Comparison of ENCODE assay signal across 13 mouse cellular contexts in the genomic region with DNA sequence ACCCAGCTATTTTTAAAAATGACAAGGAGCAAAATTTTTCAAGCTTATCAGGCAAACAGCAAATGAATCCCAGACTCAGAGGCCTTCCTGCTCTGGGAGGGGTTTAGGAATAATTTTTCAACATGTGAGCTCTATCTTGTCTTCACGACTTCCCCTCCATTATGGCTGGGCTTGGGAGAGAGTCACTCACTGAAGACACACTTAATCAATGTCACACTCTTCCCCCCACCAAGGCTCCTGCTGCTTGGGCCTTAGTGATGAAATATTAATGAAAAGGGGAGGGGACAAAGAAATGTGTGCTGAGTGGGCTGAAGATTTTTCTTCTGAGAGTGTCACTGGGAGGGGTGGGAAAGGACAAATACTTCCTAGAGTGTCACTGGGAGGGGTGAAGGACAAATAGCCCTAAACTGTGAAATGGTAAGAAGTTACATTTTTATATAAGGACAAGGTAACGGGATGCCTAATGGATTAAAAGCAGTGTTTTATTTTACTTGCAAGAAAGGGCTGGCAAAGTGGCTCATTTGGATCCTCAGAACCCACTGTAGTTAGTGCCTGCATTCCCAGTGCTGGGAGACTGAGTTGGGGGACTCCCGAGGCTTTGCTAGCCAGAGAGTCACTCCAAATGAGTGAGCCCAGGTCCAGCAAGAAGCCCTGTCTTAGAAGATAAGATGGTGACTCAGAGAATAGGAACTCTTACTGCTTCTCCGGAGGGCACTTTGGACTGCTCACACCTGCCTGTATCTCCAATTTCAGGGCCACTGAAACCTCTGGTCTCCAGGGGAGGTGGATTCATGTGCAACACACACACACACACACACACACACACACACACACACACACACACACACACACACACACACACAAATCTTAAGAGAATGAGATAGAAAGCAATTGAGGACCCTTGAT.
A peak's percentile ranks its signal among the peaks of the same experiment; 100 is the strongest.
DNase-seq lines count a peak whose midpoint lies in the region; ATAC-seq and TF ChIP-seq lines count a peak whose summit lies in the region.
"Had no signal": no experiment of that assay in that cellular context is flagged by ENCODE, and none has a peak within 500 bp of the region (broad histone marks: within the 10 kb centered on the region; RNA-seq: fewer than 3 reads in every experiment).

No protein-coding gene starts in this region.

- 30% methylated on average over 4 of the region's 4 CpGs for WGBS in lung, postnatal 0 days
- WGBS in hindbrain, embryonic 11.5 days: 29% methylated on average over 4 of the region's 4 CpGs
- 16% methylated on average over 4 of the region's 4 CpGs for WGBS in midbrain, embryonic 13.5 days

- TF ChIP-seq EP300 in lung, postnatal 0 days (IDR thresholded peaks at IDR 0.05): no peak

- no peak for ATAC-seq in lung, postnatal 0 days
- peak; percentile 74 for ATAC-seq in hindbrain, embryonic 11.5 days (ENCODE audit: low FRiP score)
- peak; percentile 65 for ATAC-seq in midbrain, embryonic 13.5 days
- ATAC-seq in cerebellum, adult (ENCODE audit: insufficient number of reproducible peaks, low FRiP score, low TSS enrichment): no peak
- ATAC-seq in CD4-positive, CD25-positive, alpha-beta regulatory T cell, adult 4 months: no peak

- H3K4me3 ChIP-seq in lung, postnatal 0 days (ENCODE audit: low read depth, low read length): no peak overlapping the region
- H3K4me3 ChIP-seq in hindbrain, embryonic 11.5 days (ENCODE audit: low read depth, low read length): no peak overlapping the region
- no peak overlapping the region for H3K4me3 ChIP-seq in midbrain, embryonic 13.5 days (replicated peaks)

- no peaks in the 10 kb centered on the region for H3K4me1 ChIP-seq in lung, postnatal 0 days (ENCODE audit: insufficient read depth, low read depth, low read length)
- H3K4me1 ChIP-seq in hindbrain, embryonic 11.5 days (replicated peaks; ENCODE audit: control insufficient read depth, insufficient read depth, low read length): peaks cover 9% of the 10 kb centered on the region
- H3K4me1 ChIP-seq in midbrain, embryonic 13.5 days (replicated peaks): peaks cover 53% of the 10 kb centered on the region

- no peaks in the 10 kb centered on the region for H3K36me3 ChIP-seq in lung, postnatal 0 days (ENCODE audit: insufficient read depth, low read length)
- H3K36me3 ChIP-seq in hindbrain, embryonic 11.5 days (ENCODE audit: control insufficient read depth, insufficient read depth, low read length): no peaks in the 10 kb centered on the region
- H3K36me3 ChIP-seq in midbrain, embryonic 13.5 days: no peaks in the 10 kb centered on the region
- H3K36me3 ChIP-seq: embryonic facial prominence, embryonic 15.5 days had no signal

- H3K9ac ChIP-seq in lung, postnatal 0 days (replicated peaks; ENCODE audit: low read depth): no peak overlapping the region
- 0 out of 2 replicates have a peak overlapping the region, but pooled peaks have one; percentile 19 for H3K9ac ChIP-seq in hindbrain, embryonic 11.5 days (ENCODE audit: low read depth, low read length)
- peak overlapping the region; percentile 36; the same call in 1 of the 2 replicates for H3K9ac ChIP-seq in midbrain, embryonic 13.5 days (replicated peaks)
- H3K9ac ChIP-seq: embryonic facial prominence, embryonic 15.5 days had no signal

- no peaks in the 10 kb centered on the region for H3K9me3 ChIP-seq in lung, postnatal 0 days (ENCODE audit: low read length)
- H3K9me3 ChIP-seq in hindbrain, embryonic 11.5 days (ENCODE audit: control insufficient read depth, low read length): no peaks in the 10 kb centered on the region
- H3K9me3 ChIP-seq in midbrain, embryonic 13.5 days: no peaks in the 10 kb centered on the region
- H3K9me3 ChIP-seq: embryonic facial prominence, embryonic 15.5 days had no signal

- H3K27me3 ChIP-seq in lung, postnatal 0 days (replicated peaks; ENCODE audit: insufficient read depth, low read length): no peaks in the 10 kb centered on the region
- H3K27me3 ChIP-seq in hindbrain, embryonic 11.5 days (ENCODE audit: control insufficient read depth, insufficient read depth, low read length): no peaks in the 10 kb centered on the region
- H3K27me3 ChIP-seq in midbrain, embryonic 13.5 days: no peaks in the 10 kb centered on the region
- H3K27me3 ChIP-seq: embryonic facial prominence, embryonic 15.5 days had no signal

- no peak overlapping the region for H3K27ac ChIP-seq in lung, postnatal 0 days (ENCODE audit: low read length)
- H3K27ac ChIP-seq in hindbrain, embryonic 11.5 days (ENCODE audit: low read depth, low read length): peak overlapping the region; percentile 93
- peak overlapping the region; percentile 99 for H3K27ac ChIP-seq in midbrain, embryonic 13.5 days
- H3K27ac ChIP-seq: embryonic facial prominence, embryonic 15.5 days had no signal

- TF ChIP-seq CTCF in lung, postnatal 0 days (IDR thresholded peaks at IDR 0.05): no peak

- H3K4me2 ChIP-seq in lung, postnatal 0 days (replicated peaks; ENCODE audit: low read depth, low read length): no peak overlapping the region
- H3K4me2 ChIP-seq in hindbrain, embryonic 11.5 days (replicated peaks; ENCODE audit: low read depth, low read length): 0 out of 2 replicates have a peak overlapping the region, but pooled peaks have one; percentile 21
- peak overlapping the region; percentile 55 for H3K4me2 ChIP-seq in midbrain, embryonic 13.5 days (replicated peaks)

- peak; percentile 10 for DNase-seq in lung, postnatal 0 days (ENCODE audit: low spot score)
- no peak for DNase-seq in lung, postnatal 10 days
- DNase-seq in hindbrain, embryonic 11.5 days (ENCODE audit: low spot score): peak; percentile 72
- no peak for DNase-seq in cerebellum, adult 8-10 months
- no peak for DNase-seq in layer of hippocampus, adult 11-12 months (ENCODE audit: low spot score)
- DNase-seq: gastrocnemius, postnatal 25 days; heart, postnatal 36 days; kidney, postnatal 14 days; lung, adult 2 months had no signal

Comparison
In these comparisons a context has a peak if more than half of its experiments do, and no peak if none do; other contexts are left out.
1. DNase-seq: peak in lung, postnatal 0 days (single experiment) and hindbrain, embryonic 11.5 days (single experiment); none in lung, postnatal 10 days (single experiment), cerebellum, adult 8-10 months (single experiment) and layer of hippocampus, adult 11-12 months (single experiment).
2. ATAC-seq: peak in hindbrain, embryonic 11.5 days (single experiment) and midbrain, embryonic 13.5 days (single experiment); none in lung, postnatal 0 days (single experiment), cerebellum, adult (single experiment) and CD4-positive, CD25-positive, alpha-beta regulatory T cell, adult 4 months (single experiment).